Mouse (Mus musculus) macrophage (primary cell): ENCODE measurements around the gene Rreb1. TPM values are rescaled to one million over a fixed set of nuclear protein-coding genes. Genes with fewer than 3 reads are reported as not detected.

Experiments
- H3K27ac ChIP-seq: fragments of 350-480 bp; formaldehyde crosslinking; 2 replicates; pipeline ENCODE4 v1.9.0; 2021
- H3K36me3 ChIP-seq: fragments of 350-480 bp; formaldehyde crosslinking; 2 replicates; pipeline ENCODE4 v1.9.0; 2021; ENCODE audit errors: inconsistent target
- H3K4me3 ChIP-seq: fragments of 350-480 bp; formaldehyde crosslinking; 2 replicates; pipeline ENCODE4 v1.9.0; 2021; ENCODE audit errors: inconsistent target
- H3K79me2 ChIP-seq: fragments of 350-480 bp; formaldehyde crosslinking; 2 replicates; pipeline ENCODE4 v1.9.0; 2021; ENCODE audit errors: inconsistent target
- WGBS: methylation state at CpG from one replicate; pipeline ENCODE4 v1.1.7; 2026; ENCODE audit warnings: inconsistent platforms; ENCODE audit not compliant: missing documents; 5-methylcytosine and 5-hydroxymethylcytosine counted together
- polyA plus RNA-seq: library from polyadenylated mRNA; stranded (reverse); fragments of 250-400 nt; gene quantifications from 3 replicates; pipeline ENCODE4 v1.2.4, GENCODE M21; 2018; ENCODE audit warnings: inconsistent platforms

The Rreb1 gene
- polyA plus RNA-seq, 1 experiment from 2014 or later = 32.3 TPM

- Histone ChIP-seq H3K4me3 (peak overlapping the region; percentile 29), H3K36me3 (0 out of 2 replicates have a peak, but pooled peaks cover 6% of the 10 kb centered on the region), H3K27ac (peak overlapping the region; percentile 73), H3K79me2 (peaks cover 87% of the 10 kb centered on the region)
- under 1% methylated on average over 58 of the region's 59 CpGs for WGBS
Measured at GRCm38 (mm10) chr13:37857284-37858065, 79.3 kb downstream of the Rreb1 start.

- Histone ChIP-seq H3K36me3 (0 out of 2 replicates have a peak, but pooled peaks cover 6% of the 10 kb centered on the region), H3K4me3 (peak overlapping the region; percentile 22), H3K79me2 (peaks cover 87% of the 10 kb centered on the region), H3K27ac (peak overlapping the region; percentile 73)
- WGBS = 2% methylated on average over 19 of the region's 19 CpGs
Measured at GRCm38 (mm10) chr13:37858066-37858501, 79.9 kb downstream of the Rreb1 start.

GRCm38 (mm10) chr13:37858508-37858907 is 80.3 kb downstream of the Rreb1 start:
- WGBS = 36% methylated on average over 6 of the region's 9 CpGs
- Histone ChIP-seq H3K4me3 (peak overlapping the region; percentile 22; the same call in 1 of the 2 replicates), H3K36me3 (0 out of 2 replicates have a peak, but pooled peaks cover 6% of the 10 kb centered on the region), H3K27ac (peak overlapping the region; percentile 73), H3K79me2 (peaks cover 87% of the 10 kb centered on the region)

- no peak overlapping the region for H3K27ac ChIP-seq
- H3K4me3 ChIP-seq = no peak overlapping the region
- H3K36me3 ChIP-seq = 0 out of 2 replicates have a peak, but pooled peaks cover 6% of the 10 kb centered on the region
- peaks cover 98% of the 10 kb centered on the region for H3K79me2 ChIP-seq
- WGBS = 93% methylated on average over 8 of the region's 8 CpGs
Measured at GRCm38 (mm10) chr13:37859782-37860181, 81.6 kb downstream of the Rreb1 start.

GRCm38 (mm10) chr13:37860204-37860603 is 82.0 kb downstream of the Rreb1 start:
- WGBS = 93% methylated on average over 2 of the region's 3 CpGs
- no peak overlapping the region for H3K4me3 ChIP-seq
- H3K79me2 ChIP-seq = peaks cover 98% of the 10 kb centered on the region
- H3K36me3 ChIP-seq = 0 out of 2 replicates have a peak, but pooled peaks cover 6% of the 10 kb centered on the region
- peak overlapping the region; percentile 58 for H3K27ac ChIP-seq

GRCm38 (mm10) chr13:37860789-37861188 is 82.6 kb downstream of the Rreb1 start:
- peaks cover 98% of the 10 kb centered on the region for H3K79me2 ChIP-seq
- H3K36me3 ChIP-seq = 0 out of 2 replicates have a peak, but pooled peaks cover 6% of the 10 kb centered on the region
- H3K4me3 ChIP-seq = no peak overlapping the region
- H3K27ac ChIP-seq = peak overlapping the region; percentile 58
- WGBS = 47% methylated on average over 3 of the region's 3 CpGs

GRCm38 (mm10) chr13:37862492-37862891 is 84.3 kb downstream of the Rreb1 start:
- H3K36me3 ChIP-seq = 0 out of 2 replicates have a peak, but pooled peaks cover 6% of the 10 kb centered on the region
- H3K27ac ChIP-seq = peak overlapping the region; percentile 58
- no peak overlapping the region for H3K4me3 ChIP-seq
- H3K79me2 ChIP-seq = peaks cover 98% of the 10 kb centered on the region
- 25% methylated on average over 6 of the region's 6 CpGs for WGBS

GRCm38 (mm10) chr13:37863643-37864042 is 85.4 kb downstream of the Rreb1 start:
- Histone ChIP-seq H3K36me3 (0 out of 2 replicates have a peak, but pooled peaks cover 6% of the 10 kb centered on the region), H3K27ac (no peak overlapping the region), H3K79me2 (peaks cover 100% of the 10 kb centered on the region), H3K4me3 (no peak overlapping the region)
- WGBS = 92% methylated on average over 5 of the region's 5 CpGs

GRCm38 (mm10) chr13:37864697-37865096 is 86.5 kb downstream of the Rreb1 start:
- WGBS = 100% methylated on average over 1 of the region's 1 CpGs

GRCm38 (mm10) chr13:37866296-37866695 is 88.1 kb downstream of the Rreb1 start:
- Histone ChIP-seq H3K4me3 (no peak overlapping the region), H3K36me3 (no peaks in the 10 kb centered on the region), H3K79me2 (peaks cover 100% of the 10 kb centered on the region), H3K27ac (no peak overlapping the region)
- WGBS = 62% methylated on average over 5 of the region's 5 CpGs

More at GRCm38 (mm10) chr13:37864697-37865096, 86.5 kb downstream of the Rreb1 start:
- Histone ChIP-seq H3K27ac (no peak overlapping the region), H3K79me2 (peaks cover 100% of the 10 kb centered on the region), H3K4me3 (no peak overlapping the region), H3K36me3 (0 out of 2 replicates have a peak, but pooled peaks cover 2% of the 10 kb centered on the region)

- WGBS = 86% methylated on average over 3 of the region's 3 CpGs
- Histone ChIP-seq H3K27ac (no peak overlapping the region), H3K36me3 (no peaks in the 10 kb centered on the region), H3K4me3 (no peak overlapping the region), H3K79me2 (peaks cover 100% of the 10 kb centered on the region)
Measured at GRCm38 (mm10) chr13:37866846-37867245, 88.6 kb downstream of the Rreb1 start.

- no peak overlapping the region for H3K4me3 ChIP-seq
- H3K79me2 ChIP-seq = peaks cover 100% of the 10 kb centered on the region
- no peaks in the 10 kb centered on the region for H3K36me3 ChIP-seq
- no peak overlapping the region for H3K27ac ChIP-seq
- whole genome bisulfite sequencing = 24% methylated on average over 12 of the region's 12 CpGs
Measured at GRCm38 (mm10) chr13:37870118-37870908, 92.1 kb downstream of the Rreb1 start.

GRCm38 (mm10) chr13:37872142-37872835 is 94.1 kb downstream of the Rreb1 start:
- Histone ChIP-seq H3K27ac (no peak overlapping the region), H3K4me3 (no peak overlapping the region), H3K79me2 (peaks cover 100% of the 10 kb centered on the region), H3K36me3 (no peaks in the 10 kb centered on the region)
- 100% methylated on average over 2 of the region's 2 CpGs for WGBS
